Mouse (Mus musculus) neutrophil, adult 83 days (primary cell): Measurements from ENCODE around the gene Chrna5. TPM values are rescaled to one million over a fixed set of nuclear protein-coding genes. Genes with fewer than 3 reads are reported as not detected.

Source experiments
- total RNA-seq, 2 experiments: library from RNA; stranded (reverse); gene quantifications; one replicate each; pipeline ENCODE4 v1.2.4; 2023

The Chrna5 gene
- not detected for total RNA-seq

DNA sequence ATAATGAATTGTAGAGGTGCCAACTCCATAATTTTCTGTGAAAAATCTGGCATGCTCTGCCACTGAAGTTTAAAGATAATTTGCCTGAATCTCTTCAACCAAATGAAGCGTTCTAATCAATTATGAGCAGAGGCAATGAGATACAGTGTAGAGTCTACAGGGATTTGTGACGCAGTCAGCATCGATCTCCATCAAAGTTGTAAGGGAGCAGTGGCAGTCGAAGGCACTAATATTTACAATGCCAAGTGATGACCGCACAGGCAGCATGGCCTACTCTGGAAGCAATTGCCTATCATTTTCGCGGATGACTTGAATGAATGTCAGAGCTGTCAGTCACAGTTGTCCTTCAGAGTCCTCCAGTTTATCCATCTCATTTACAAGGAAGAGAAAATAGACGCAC, at the start of gene Chrna5:
TSS of gene Chrna5 (plus strand) at position 207 of the 400 bp plus-strand sequence.

DNA sequence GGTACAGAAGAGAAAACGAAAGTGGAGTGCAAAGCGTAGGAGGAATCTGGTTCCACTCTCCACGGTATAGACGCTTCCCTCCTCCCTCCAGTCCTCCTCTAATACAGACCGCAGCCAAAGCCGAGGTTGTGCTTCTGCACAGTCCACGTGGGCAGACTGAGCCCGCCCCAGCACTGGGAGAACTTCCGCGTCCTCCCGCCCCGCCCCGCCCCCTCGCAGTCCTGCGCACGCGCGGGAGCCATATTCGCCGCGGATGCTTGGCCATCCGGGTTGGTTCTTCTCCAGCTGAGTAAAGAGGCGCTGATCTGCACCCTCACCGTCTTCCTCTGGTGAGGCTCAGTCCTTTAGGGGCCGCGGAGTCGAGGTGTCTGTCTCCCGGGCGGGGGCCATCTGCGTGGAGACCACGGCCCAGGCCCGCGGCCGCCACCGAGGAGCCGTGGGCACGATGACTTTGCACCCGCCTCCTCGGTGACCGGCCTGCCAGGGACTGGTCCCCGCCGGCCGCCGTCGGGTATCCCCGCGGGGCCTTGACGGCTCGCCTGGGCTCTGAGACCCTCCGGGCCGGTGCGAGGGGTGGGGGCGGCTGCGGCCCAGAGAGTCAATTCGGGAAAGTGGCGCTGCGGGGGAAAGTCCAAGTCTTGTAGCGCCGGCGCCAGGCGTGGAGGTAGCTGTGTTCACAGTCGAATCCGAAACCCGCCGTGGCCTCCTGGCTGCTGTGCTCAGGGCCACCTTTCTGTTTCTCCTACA, 29.9 kb upstream of the Chrna5 start, which contains the start of the genes Psma4 and AY074887:
TSS of gene Psma4 (plus strand) at position 216 of the 747 bp plus-strand sequence.
TSS of gene AY074887 (minus strand) at position 424 of the 747 bp plus-strand sequence.

DNA sequence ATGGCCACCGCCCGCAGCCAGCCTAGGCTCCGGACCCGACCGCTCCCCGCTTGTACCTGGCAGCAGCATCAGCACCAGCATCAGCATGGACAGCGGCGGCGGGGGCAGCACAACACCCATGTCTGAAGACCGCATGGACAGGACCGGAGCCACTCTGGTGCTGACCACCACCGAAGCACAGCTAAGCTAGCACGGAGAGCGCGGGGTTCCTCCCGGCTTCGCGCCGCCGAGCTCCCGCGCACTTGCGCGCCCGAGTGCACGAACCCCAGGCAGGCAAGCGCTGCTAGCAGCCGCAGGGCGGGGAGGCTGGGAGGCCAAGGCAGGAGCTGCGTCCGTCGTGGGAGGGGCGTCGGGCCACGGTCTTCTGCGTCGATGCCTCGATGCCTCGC, 45.6 kb downstream of the Chrna5 start, which contains the start of gene Chrna3:
TSS of gene Chrna3 (minus strand) at position 288 of the 389 bp plus-strand sequence.

DNA sequence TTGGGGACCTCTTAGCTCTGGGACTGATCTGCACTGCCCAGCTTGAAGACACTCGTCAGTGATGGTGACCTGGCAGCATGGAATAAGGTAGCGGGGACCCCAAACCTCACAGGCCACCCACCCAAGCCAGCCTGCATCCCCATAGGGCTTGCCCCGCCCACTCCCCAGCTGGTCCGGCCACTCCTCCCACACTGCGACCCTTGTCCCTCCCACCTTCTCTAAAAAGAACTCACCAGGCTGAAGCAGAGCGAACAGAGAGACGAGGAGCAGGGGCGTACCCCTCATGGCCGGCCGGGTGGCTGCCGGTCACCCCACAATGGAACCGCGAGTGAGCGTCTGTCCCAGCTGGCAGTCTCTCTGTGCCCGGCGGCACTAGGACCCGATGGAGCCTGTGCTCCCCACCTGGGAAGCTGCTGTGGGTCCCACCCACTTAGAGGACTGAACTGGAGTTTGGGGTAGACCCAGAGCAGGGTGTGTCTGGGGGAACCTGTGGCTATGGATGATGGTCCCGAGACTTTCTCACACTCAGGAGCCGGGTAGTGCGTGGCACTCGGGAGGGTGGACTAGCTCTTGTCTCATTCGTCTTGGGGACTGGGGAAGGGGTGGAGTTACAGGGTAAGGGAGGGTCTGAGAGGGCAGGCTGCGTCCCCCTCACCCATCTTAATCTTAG, 67.7 kb downstream of the Chrna5 start, which contains the start of gene Chrnb4:
TSS of gene Chrnb4 (minus strand) at position 569 of the 670 bp plus-strand sequence.

Other genes with a start within 250 kb of the Chrna5 start
- 10 to 100 TPM; 25.1 to 28.1 TPM for gene Wdr61, start 246.4 kb upstream of the Chrna5 start, total RNA-seq
- gene Crabp1, start 216.1 kb upstream of the Chrna5 start, total RNA-seq: not detected
- 10 to 100 TPM; 34.7 to 36.1 TPM for gene Ireb2, start 117.1 kb upstream of the Chrna5 start, total RNA-seq
- under 1 TPM in 1 of 2 experiments, not detected in 1; 0.13 TPM for gene Hykk, start 63.6 kb upstream of the Chrna5 start, total RNA-seq
- gene Psma4, start 30.1 kb upstream of the Chrna5 start, total RNA-seq: 10 to 100 TPM; 75.5 to 82.9 TPM
- gene AY074887, start 29.9 kb upstream of the Chrna5 start, total RNA-seq: not detected
- gene Chrna3, start 45.7 kb downstream of the Chrna5 start, total RNA-seq: not detected
- gene Chrnb4, start 67.9 kb downstream of the Chrna5 start, total RNA-seq: under 1 TPM in 1 of 2 experiments, not detected in 1; 0.24 TPM
- 10 to 100 TPM; 29.2 to 33.4 TPM for gene Ube2q2, start 168.0 kb downstream of the Chrna5 start, total RNA-seq
- gene Fbxo22, start 228.0 kb downstream of the Chrna5 start, total RNA-seq: 10 to 100 TPM; 29.9 to 34.1 TPM